Mouse (Mus musculus): ENCODE measurements at regions not wholly inside any gene's neighbourhood (a gene's known extent, or its start where the extent isn't known, plus 50 kb on each side); places are given as distances from the start of the nearest gene placed in this dataset.

GRCm38 (mm10) chr14:61863475-61863874 is 256.2 kb downstream of the Kcnrg start:
- TF ChIP-seq EP300 (optimal IDR thresholded peaks at IDR 0.05), result no peak
- no peak for TF ChIP-seq CTCF (IDR thresholded peaks at IDR 0.05; ENCODE audit: low read depth)
- no peak overlapping the region for H3K4me2 ChIP-seq (replicated peaks; ENCODE audit: low read depth)
- no peaks in the 10 kb centered on the region for H3K27me3 ChIP-seq (ENCODE audit: control insufficient read depth, insufficient read depth, low read length)
- H3K9me3 ChIP-seq (ENCODE audit: control insufficient read depth, low read length), result no peaks in the 10 kb centered on the region
- ATAC-seq (ENCODE audit: low FRiP score, low TSS enrichment) (peak; percentile 47), DNase-seq (ENCODE audit: low spot score) (no peak)
- H3K4me3 ChIP-seq (ENCODE audit: low read depth, low read length), result no peak overlapping the region
- 32% methylated on average over 2 of the region's 2 CpGs for WGBS
- no peak overlapping the region for H3K27ac ChIP-seq (replicated peaks)
- H3K36me3 ChIP-seq (ENCODE audit: control insufficient read depth, insufficient read depth, low read length), result no peaks in the 10 kb centered on the region
- H3K9ac ChIP-seq (ENCODE audit: low read length), result no peak overlapping the region
- H3K4me1 ChIP-seq (replicated peaks; ENCODE audit: control insufficient read depth, insufficient read depth), result no peaks in the 10 kb centered on the region

GRCm38 (mm10) chr14:61866532-61867268 is 259.4 kb downstream of the Kcnrg start:
- WGBS, result 50% methylated on average over 3 of the region's 3 CpGs
- no peaks in the 10 kb centered on the region for H3K27me3 ChIP-seq (ENCODE audit: control insufficient read depth, insufficient read depth, low read length)
- H3K9me3 ChIP-seq (ENCODE audit: control insufficient read depth, low read length), result no peaks in the 10 kb centered on the region
- no peak overlapping the region for H3K4me2 ChIP-seq (replicated peaks; ENCODE audit: low read depth)
- H3K4me3 ChIP-seq (ENCODE audit: low read depth, low read length), result no peak overlapping the region
- H3K27ac ChIP-seq (replicated peaks), result no peak overlapping the region
- no peak overlapping the region for H3K9ac ChIP-seq (ENCODE audit: low read length)
- no peaks in the 10 kb centered on the region for H3K36me3 ChIP-seq (ENCODE audit: control insufficient read depth, insufficient read depth, low read length)
- TF ChIP-seq CTCF (IDR thresholded peaks at IDR 0.05; ENCODE audit: low read depth) (no peak), EP300 (optimal IDR thresholded peaks at IDR 0.05) (no peak)
- no peaks in the 10 kb centered on the region for H3K4me1 ChIP-seq (replicated peaks; ENCODE audit: control insufficient read depth, insufficient read depth)
- 0 out of 2 replicates have a peak, but pooled peaks have one; percentile 76 for ATAC-seq (ENCODE audit: low FRiP score, low TSS enrichment)
- no peak for DNase-seq (ENCODE audit: low spot score)

DNA sequence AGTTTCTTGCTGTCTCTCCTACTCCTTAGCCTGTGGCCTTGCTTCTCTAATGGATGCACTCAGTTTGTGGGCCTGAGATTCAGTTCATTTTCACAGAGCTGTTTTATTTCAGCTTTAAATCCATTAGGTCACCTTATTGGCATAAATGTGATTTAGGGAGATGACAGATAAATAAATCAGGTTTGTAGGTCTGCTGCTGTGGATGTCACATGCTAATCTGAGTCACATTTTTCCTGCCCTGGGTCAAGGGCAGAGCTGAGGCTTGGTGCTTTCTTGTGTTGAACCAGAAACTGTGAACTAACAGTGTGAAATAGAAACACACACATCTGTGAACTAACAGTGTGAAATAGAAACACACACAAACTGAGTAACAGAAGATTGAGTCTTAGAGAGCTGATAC is 266.9 kb downstream of the Kcnrg start:
- no peak overlapping the region for H3K4me3 ChIP-seq (ENCODE audit: low read depth, low read length)
- no peaks in the 10 kb centered on the region for H3K9me3 ChIP-seq (ENCODE audit: control insufficient read depth, low read length)
- DNase-seq (ENCODE audit: low spot score) (no peak), ATAC-seq (ENCODE audit: low FRiP score, low TSS enrichment) (no peak)
- no peaks in the 10 kb centered on the region for H3K36me3 ChIP-seq (ENCODE audit: control insufficient read depth, insufficient read depth, low read length)
- H3K4me2 ChIP-seq (replicated peaks; ENCODE audit: low read depth), result no peak overlapping the region
- no peaks in the 10 kb centered on the region for H3K27me3 ChIP-seq (ENCODE audit: control insufficient read depth, insufficient read depth, low read length)
- TF ChIP-seq EP300 (optimal IDR thresholded peaks at IDR 0.05) (no peak), CTCF (IDR thresholded peaks at IDR 0.05; ENCODE audit: low read depth) (no peak)
- H3K27ac ChIP-seq (replicated peaks), result no peak overlapping the region
- H3K4me1 ChIP-seq (replicated peaks; ENCODE audit: control insufficient read depth, insufficient read depth), result no peaks in the 10 kb centered on the region
- no peak overlapping the region for H3K9ac ChIP-seq (ENCODE audit: low read length)

DNA sequence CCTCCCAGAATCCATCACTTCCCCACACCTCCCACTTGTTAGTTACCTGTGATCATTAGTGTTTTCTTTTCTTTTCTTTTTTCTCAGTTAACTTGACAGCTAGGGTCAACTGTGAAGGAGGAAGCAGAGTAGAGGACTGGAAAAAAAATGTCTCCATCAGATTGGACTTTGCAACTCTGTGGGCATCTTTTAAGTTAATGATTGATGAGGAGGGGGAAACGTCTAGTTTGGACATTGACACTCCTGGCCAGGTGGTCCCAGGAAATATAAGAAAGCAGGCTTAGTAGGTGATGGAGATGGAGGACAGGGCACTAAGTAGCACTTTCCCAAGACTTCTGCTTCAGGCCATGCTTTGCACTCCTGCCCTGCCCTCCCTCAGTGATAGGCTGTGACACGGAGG is 272.2 kb downstream of the Kcnrg start:
- no peak for TF ChIP-seq CTCF (IDR thresholded peaks at IDR 0.05; ENCODE audit: low read depth)
- TF ChIP-seq EP300 (optimal IDR thresholded peaks at IDR 0.05), result no peak
- 37% methylated on average over 2 of the region's 2 CpGs for WGBS
- Histone ChIP-seq H3K4me1 (replicated peaks; ENCODE audit: control insufficient read depth, insufficient read depth) (no peaks in the 10 kb centered on the region), H3K4me3 (ENCODE audit: low read depth, low read length) (no peak overlapping the region), H3K36me3 (ENCODE audit: control insufficient read depth, insufficient read depth, low read length) (no peaks in the 10 kb centered on the region), H3K27ac (replicated peaks) (no peak overlapping the region), H3K27me3 (ENCODE audit: control insufficient read depth, insufficient read depth, low read length) (no peaks in the 10 kb centered on the region), H3K4me2 (replicated peaks; ENCODE audit: low read depth) (no peak overlapping the region), H3K9ac (ENCODE audit: low read length) (no peak overlapping the region), H3K9me3 (ENCODE audit: control insufficient read depth, low read length) (no peaks in the 10 kb centered on the region)
- no peak for DNase-seq (ENCODE audit: low spot score)
- ATAC-seq (ENCODE audit: low FRiP score, low TSS enrichment), result no peak

- no peak overlapping the region for H3K4me3 ChIP-seq (ENCODE audit: low read depth, low read length)
- no peaks in the 10 kb centered on the region for H3K4me1 ChIP-seq (replicated peaks; ENCODE audit: control insufficient read depth, insufficient read depth)
- H3K27me3 ChIP-seq (ENCODE audit: control insufficient read depth, insufficient read depth, low read length), result no peaks in the 10 kb centered on the region
- TF ChIP-seq CTCF (IDR thresholded peaks at IDR 0.05; ENCODE audit: low read depth), result no peak
- TF ChIP-seq EP300 (optimal IDR thresholded peaks at IDR 0.05), result no peak
- ATAC-seq (ENCODE audit: low FRiP score, low TSS enrichment) (no peak), DNase-seq (ENCODE audit: low spot score) (no peak)
- WGBS, result 38% methylated on average over 9 of the region's 9 CpGs
- no peak overlapping the region for H3K4me2 ChIP-seq (replicated peaks; ENCODE audit: low read depth)
- H3K27ac ChIP-seq (replicated peaks), result no peak overlapping the region
- H3K9me3 ChIP-seq (ENCODE audit: control insufficient read depth, low read length), result no peaks in the 10 kb centered on the region
- H3K9ac ChIP-seq (ENCODE audit: low read length), result no peak overlapping the region
- no peaks in the 10 kb centered on the region for H3K36me3 ChIP-seq (ENCODE audit: control insufficient read depth, insufficient read depth, low read length)
These were observed 273.4 kb downstream of the Kcnrg start for GRCm38 (mm10) chr14:61880514-61881259.

Measured in stomach, postnatal 0 days (tissue).